Mouse (Mus musculus) kidney, embryonic 14.5 days (tissue): ENCODE measurements at regions not wholly inside any gene's neighbourhood (a gene's known extent, or its start where the extent isn't known, plus 50 kb on each side); places are given as distances from the start of the nearest gene placed in this dataset.
A peak's percentile ranks its signal among the peaks of the same experiment; 100 is the strongest.

Source experiments
- ATAC-seq: fragments of 200-750 bp; cut with Nextera tagmentation; 2 replicates; pipeline ENCODE4 v1.8.0; 2017; ENCODE audit warnings: moderate number of reproducible peaks, mild to moderate bottlenecking, moderate TSS enrichment, moderate library complexity; ENCODE audit not compliant: low FRiP score, low TSS enrichment
- H3K27ac ChIP-seq: fragments of 300-500 bp; sonication (generic); 2 replicates; pipeline ENCODE4 v1.5.1; 2014; ENCODE audit warnings: low read depth, mild to moderate bottlenecking, low read length, moderate library complexity, mixed read lengths
- H3K27me3 ChIP-seq: fragments of 300-500 bp; sonication (generic); 2 replicates; pipeline ENCODE4 v1.6.1; 2014; ENCODE audit warnings: mild to moderate bottlenecking, low read length; ENCODE audit not compliant: control insufficient read depth, insufficient read depth
- H3K36me3 ChIP-seq: fragments of 300-500 bp; sonication (generic); 2 replicates; pipeline ENCODE4 v1.6.1; 2014; ENCODE audit warnings: low read length, mixed read lengths; ENCODE audit not compliant: control insufficient read depth, insufficient read depth
- H3K4me1 ChIP-seq: fragments of 300-500 bp; sonication (generic); 2 replicates; pipeline ENCODE4 v1.6.1; 2014; ENCODE audit warnings: low read length, mixed read lengths; ENCODE audit not compliant: control insufficient read depth, insufficient read depth
- H3K4me2 ChIP-seq: fragments of 300-500 bp; sonication (generic); replicated peaks from 2 replicates; pipeline ENCODE4 v1.6.1; 2014; ENCODE audit warnings: low read depth, mild to moderate bottlenecking, low read length
- H3K4me3 ChIP-seq: fragments of 300-500 bp; sonication (generic); 2 replicates; pipeline ENCODE4 v1.5.1; 2014; ENCODE audit warnings: mild to moderate bottlenecking, low read length
- H3K9ac ChIP-seq: fragments of 300-500 bp; sonication (generic); 2 replicates; pipeline ENCODE4 v1.6.1; 2014; ENCODE audit warnings: low read depth, mild to moderate bottlenecking, low read length, moderate library complexity
- H3K9me3 ChIP-seq: fragments of 300-500 bp; sonication (generic); 2 replicates; pipeline ENCODE4 v1.6.1; 2016; ENCODE audit warnings: low read length; ENCODE audit not compliant: control insufficient read depth
- WGBS: fragments of 180-500 bp; shearing (Covaris S2); extraction: QIAGEN DNeasy Blood & Tissue Kit; methylation state at CpG from one replicate; pipeline ENCODE4 v1.1.7; 2014; 5-methylcytosine and 5-hydroxymethylcytosine counted together

- WGBS: 63% methylated on average over 8 of the region's 8 CpGs
- Histone ChIP-seq H3K27ac (no peak overlapping the region), H3K4me1 (no peaks in the 10 kb centered on the region), H3K9me3 (no peaks in the 10 kb centered on the region), H3K4me3 (no peak overlapping the region), H3K27me3 (no peaks in the 10 kb centered on the region), H3K9ac (no peak overlapping the region), H3K4me2 (no peak overlapping the region), H3K36me3 (no peaks in the 10 kb centered on the region)
- ATAC-seq: no peak
Observed at GRCm38 (mm10) chr15:61189481-61189880, 266.7 kb upstream of the A1bg start.

GRCm38 (mm10) chr15:61184597-61184963 lies 261.8 kb upstream of the A1bg start:
- Histone ChIP-seq H3K27ac (no peak overlapping the region), H3K4me2 (no peak overlapping the region), H3K27me3 (no peaks in the 10 kb centered on the region), H3K36me3 (no peaks in the 10 kb centered on the region), H3K9me3 (no peaks in the 10 kb centered on the region), H3K4me1 (0 out of 2 replicates have a peak, but pooled peaks cover 3% of the 10 kb centered on the region), H3K9ac (no peak overlapping the region), H3K4me3 (no peak overlapping the region)
- no peak for ATAC-seq
- WGBS: 49% methylated on average over 2 of the region's 2 CpGs

- Histone ChIP-seq H3K36me3 (no peaks in the 10 kb centered on the region), H3K9me3 (no peaks in the 10 kb centered on the region), H3K4me2 (no peak overlapping the region), H3K27me3 (no peaks in the 10 kb centered on the region), H3K9ac (no peak overlapping the region), H3K4me3 (no peak overlapping the region), H3K27ac (no peak overlapping the region), H3K4me1 (0 out of 2 replicates have a peak, but pooled peaks cover 3% of the 10 kb centered on the region)
- ATAC-seq: no peak
- WGBS: 27% methylated on average over 11 of the region's 11 CpGs
Observed at GRCm38 (mm10) chr15:61183751-61184596, 261.2 kb upstream of the A1bg start.

- WGBS: 28% methylated on average over 5 of the region's 5 CpGs
Observed at GRCm38 (mm10) chr15:61183291-61183690, 260.5 kb upstream of the A1bg start.

GRCm38 (mm10) chr15:61168842-61169416 lies 246.1 kb upstream of the A1bg start:
- no peak overlapping the region for H3K27ac ChIP-seq
- no peak for ATAC-seq
- no peaks in the 10 kb centered on the region for H3K27me3 ChIP-seq
- H3K9me3 ChIP-seq: no peaks in the 10 kb centered on the region
- no peak overlapping the region for H3K4me3 ChIP-seq
- no peak overlapping the region for H3K4me2 ChIP-seq
- WGBS: 83% methylated on average over 1 of the region's 1 CpGs
- no peak overlapping the region for H3K9ac ChIP-seq
- H3K4me1 ChIP-seq: no peaks in the 10 kb centered on the region
- no peaks in the 10 kb centered on the region for H3K36me3 ChIP-seq

More at GRCm38 (mm10) chr15:61183291-61183690, 260.5 kb upstream of the A1bg start:
- H3K4me1 ChIP-seq: 0 out of 2 replicates have a peak, but pooled peaks cover 3% of the 10 kb centered on the region
- H3K27ac ChIP-seq: no peak overlapping the region
- ATAC-seq: peak; percentile 24; the same call in 1 of the 2 replicates
- no peak overlapping the region for H3K9ac ChIP-seq
- no peak overlapping the region for H3K4me3 ChIP-seq
- H3K27me3 ChIP-seq: no peaks in the 10 kb centered on the region
- no peak overlapping the region for H3K4me2 ChIP-seq
- H3K9me3 ChIP-seq: no peaks in the 10 kb centered on the region
- H3K36me3 ChIP-seq: no peaks in the 10 kb centered on the region

- ATAC-seq: no peak
- Histone ChIP-seq H3K9me3 (no peaks in the 10 kb centered on the region), H3K4me1 (0 out of 2 replicates have a peak, but pooled peaks cover 5% of the 10 kb centered on the region), H3K27me3 (no peaks in the 10 kb centered on the region), H3K36me3 (no peaks in the 10 kb centered on the region), H3K9ac (no peak overlapping the region), H3K4me2 (no peak overlapping the region), H3K27ac (no peak overlapping the region), H3K4me3 (no peak overlapping the region)
- WGBS: 38% methylated on average over 5 of the region's 5 CpGs
Observed at GRCm38 (mm10) chr15:61165050-61165449, 242.2 kb upstream of the A1bg start.

GRCm38 (mm10) chr15:61161397-61161796 lies 238.6 kb upstream of the A1bg start:
- no peak overlapping the region for H3K4me2 ChIP-seq
- no peaks in the 10 kb centered on the region for H3K36me3 ChIP-seq
- H3K27ac ChIP-seq: no peak overlapping the region
- WGBS: 33% methylated on average over 5 of the region's 5 CpGs
- no peaks in the 10 kb centered on the region for H3K9me3 ChIP-seq
- H3K9ac ChIP-seq: no peak overlapping the region
- H3K4me3 ChIP-seq: no peak overlapping the region
- no peaks in the 10 kb centered on the region for H3K27me3 ChIP-seq
- peak; percentile 54; the same call in 1 of the 2 replicates for ATAC-seq
- peaks cover 11% of the 10 kb centered on the region; the same call in 1 of the 2 replicates for H3K4me1 ChIP-seq

- Histone ChIP-seq H3K4me3 (no peak overlapping the region), H3K27me3 (no peaks in the 10 kb centered on the region), H3K9me3 (no peaks in the 10 kb centered on the region), H3K36me3 (no peaks in the 10 kb centered on the region), H3K4me1 (peaks cover 11% of the 10 kb centered on the region; the same call in 1 of the 2 replicates), H3K4me2 (no peak overlapping the region), H3K27ac (peak overlapping the region; percentile 49; the same call in 1 of the 2 replicates), H3K9ac (no peak overlapping the region)
- no peak for ATAC-seq
- WGBS: 71% methylated on average over 1 of the region's 1 CpGs
Observed at GRCm38 (mm10) chr15:61160666-61161065, 237.9 kb upstream of the A1bg start.

- Histone ChIP-seq H3K9ac (no peak overlapping the region), H3K4me3 (no peak overlapping the region), H3K4me2 (no peak overlapping the region), H3K4me1 (peaks cover 11% of the 10 kb centered on the region; the same call in 1 of the 2 replicates), H3K9me3 (no peaks in the 10 kb centered on the region), H3K27me3 (no peaks in the 10 kb centered on the region), H3K27ac (no peak overlapping the region), H3K36me3 (no peaks in the 10 kb centered on the region)
- WGBS: 47% methylated on average over 5 of the region's 5 CpGs
- no peak for ATAC-seq
Observed at GRCm38 (mm10) chr15:61159552-61159951, 236.7 kb upstream of the A1bg start.
